Mouse (Mus musculus) megakaryocyte progenitor cell, adult 5-6 weeks (primary cell): ENCODE measurements around the gene Rhbdd3. TPM values are rescaled to one million over a fixed set of nuclear protein-coding genes. Genes with fewer than 3 reads are reported as not detected.

Source experiments
- total RNA-seq, 2 experiments: library from RNA; stranded (forward) in 1 of 2; stranded (reverse) in 1 of 2; fragments of 157-497, 149-512 nt in 1 of 2; fragments of 200-1000 nt in 1 of 2; gene quantifications; 2 replicates each; pipeline versions ENCODE4 v1.2.3 to v1.2.4; 2015 to 2017

The Rhbdd3 gene
- total RNA-seq, 2 experiments from 2014 or later = 8.5 to 22.2 TPM

Other genes starting within 250 kb of the Rhbdd3 start
- gene Nf2, start 249.4 kb upstream of the Rhbdd3 start, total RNA-seq (2015) = 17.4 and 17.9 TPM in 2 replicates
- 48.1 and 64.9 TPM in 2 replicates for gene Nf2, start 249.4 kb upstream of the Rhbdd3 start, total RNA-seq (2017)
- gene Nipsnap1, start 225.0 kb upstream of the Rhbdd3 start, total RNA-seq (2015) = 12.0 and 13.7 TPM in 2 replicates
- 20.5 and 21.5 TPM in 2 replicates for gene Nipsnap1, start 225.0 kb upstream of the Rhbdd3 start, total RNA-seq (2017)
- gene Thoc5, start 203.6 kb upstream of the Rhbdd3 start, total RNA-seq (2015) = 19.7 and 20.7 TPM in 2 replicates
- 51.9 and 56.1 TPM in 2 replicates for gene Thoc5, start 203.6 kb upstream of the Rhbdd3 start, total RNA-seq (2017)
- gene Nefh, start 150.9 kb upstream of the Rhbdd3 start, total RNA-seq (2015) = 4.6 and 8.0 TPM in 2 replicates
- 3.5 and 6.0 TPM in 2 replicates for gene Nefh, start 150.9 kb upstream of the Rhbdd3 start, total RNA-seq (2017)
- 29.3 and 36.5 TPM in 2 replicates for gene Ap1b1, start 112.1 kb upstream of the Rhbdd3 start, total RNA-seq (2015)
- gene Ap1b1, start 112.1 kb upstream of the Rhbdd3 start, total RNA-seq (2017) = 39.2 and 41.6 TPM in 2 replicates
- not detected in 2 replicates for gene Rasl10a, start 40.8 kb upstream of the Rhbdd3 start, total RNA-seq (2015)
- gene Rasl10a, start 40.8 kb upstream of the Rhbdd3 start, total RNA-seq (2017) = not detected in 2 replicates
- 0.22 and 0.46 TPM in 2 replicates for gene Gas2l1, start 33.6 kb upstream of the Rhbdd3 start, total RNA-seq (2015)
- 0.58 TPM in 1 of 2 replicates, not detected in the other for gene Gas2l1, start 33.6 kb upstream of the Rhbdd3 start, total RNA-seq (2017)
- gene Ewsr1, start 340 bp downstream of the Rhbdd3 start, total RNA-seq (2015) = 183 and 217 TPM in 2 replicates
- gene Ewsr1, start 340 bp downstream of the Rhbdd3 start, total RNA-seq (2017) = 513 and 628 TPM in 2 replicates
- 3.5 and 5.5 TPM in 2 replicates for gene Emid1, start 53.3 kb downstream of the Rhbdd3 start, total RNA-seq (2015)
- 5.2 and 5.5 TPM in 2 replicates for gene Emid1, start 53.3 kb downstream of the Rhbdd3 start, total RNA-seq (2017)
- gene Kremen1, start 162.6 kb downstream of the Rhbdd3 start, total RNA-seq (2015) = 2.0 and 3.2 TPM in 2 replicates
- gene Kremen1, start 162.6 kb downstream of the Rhbdd3 start, total RNA-seq (2017) = 1.9 and 2.1 TPM in 2 replicates